8 mouse cellular contexts compared by ENCODE assay signal in genomic region chr9:123479196-123479669, GRCm38 (mm10). TPM values are rescaled to one million over a fixed set of nuclear protein-coding genes. Genes with fewer than 3 reads are reported as not detected.
DNase-seq lines count a peak whose midpoint lies in the region; ATAC-seq and TF ChIP-seq lines count a peak whose summit lies in the region.

No protein-coding gene starts in this region.

- peak overlapping the region; percentile 65 for H3K4me3 ChIP-seq in layer of hippocampus, adult 2 months
- H3K4me3 ChIP-seq in embryonic facial prominence, embryonic 13.5 days = peak overlapping the region; percentile 74
- peak overlapping the region; percentile 58 for H3K4me3 ChIP-seq in hindbrain, embryonic 15.5 days
- peak overlapping the region; percentile 85 for H3K4me3 ChIP-seq in liver, embryonic 16.5 days (ENCODE audit: low read depth, low read length)

- peak; percentile 18; the same call in 1 of the 2 replicates for ATAC-seq in embryonic facial prominence, embryonic 13.5 days (ENCODE audit: insufficient number of reproducible peaks, insufficient read depth, low FRiP score, low TSS enrichment, low read depth)
- ATAC-seq in hindbrain, embryonic 15.5 days (ENCODE audit: low FRiP score, low read depth) = 0 out of 2 replicates have a peak, but pooled peaks have one; percentile 24
- ATAC-seq in liver, embryonic 16.5 days (ENCODE audit: low read depth) = no peak

- H3K9me3 ChIP-seq in embryonic facial prominence, embryonic 13.5 days = no peaks in the 10 kb centered on the region
- H3K9me3 ChIP-seq in hindbrain, embryonic 15.5 days = no peaks in the 10 kb centered on the region
- H3K9me3 ChIP-seq in liver, embryonic 16.5 days (replicated peaks; ENCODE audit: control insufficient read depth, low read length) = no peaks in the 10 kb centered on the region

- no peaks in the 10 kb centered on the region for H3K27me3 ChIP-seq in embryonic facial prominence, embryonic 13.5 days
- H3K27me3 ChIP-seq in hindbrain, embryonic 15.5 days = no peaks in the 10 kb centered on the region
- H3K27me3 ChIP-seq in liver, embryonic 16.5 days (ENCODE audit: control insufficient read depth, insufficient read depth, low read depth, low read length) = no peaks in the 10 kb centered on the region

- TF ChIP-seq CTCF in layer of hippocampus, adult 2 months (conservative IDR thresholded peaks at IDR 0.05) = no peak

- H3K4me2 ChIP-seq in embryonic facial prominence, embryonic 13.5 days = peak overlapping the region; percentile 93
- peak overlapping the region; percentile 77 for H3K4me2 ChIP-seq in hindbrain, embryonic 15.5 days
- peak overlapping the region; percentile 94 for H3K4me2 ChIP-seq in liver, embryonic 16.5 days (ENCODE audit: low read depth, low read length)

- H3K36me3 ChIP-seq in embryonic facial prominence, embryonic 13.5 days = peaks cover 21% of the 10 kb centered on the region
- no peaks in the 10 kb centered on the region for H3K36me3 ChIP-seq in hindbrain, embryonic 15.5 days
- peaks cover 2% of the 10 kb centered on the region; the same call in 1 of the 2 replicates for H3K36me3 ChIP-seq in liver, embryonic 16.5 days (ENCODE audit: control insufficient read depth, insufficient read depth)

- peak overlapping the region; percentile 81 for H3K27ac ChIP-seq in layer of hippocampus, adult 2 months
- peak overlapping the region; percentile 84 for H3K27ac ChIP-seq in embryonic facial prominence, embryonic 13.5 days
- no peak overlapping the region; the same call in 1 of the 2 replicates for H3K27ac ChIP-seq in hindbrain, embryonic 15.5 days (replicated peaks)
- peak overlapping the region; percentile 90 for H3K27ac ChIP-seq in liver, embryonic 16.5 days (ENCODE audit: low read length)

- H3K9ac ChIP-seq in embryonic facial prominence, embryonic 13.5 days = peak overlapping the region; percentile 85
- H3K9ac ChIP-seq in hindbrain, embryonic 15.5 days = peak overlapping the region; percentile 42
- peak overlapping the region; percentile 91 for H3K9ac ChIP-seq in liver, embryonic 16.5 days (ENCODE audit: low read depth, low read length)

- WGBS in embryonic facial prominence, embryonic 13.5 days = 18% methylated on average over 17 of the region's 17 CpGs
- WGBS in hindbrain, embryonic 15.5 days = 21% methylated on average over 17 of the region's 17 CpGs
- WGBS in liver, embryonic 16.5 days (ENCODE audit: insufficient replicate concordance) = 26% methylated on average over 17 of the region's 17 CpGs

- peaks cover 48% of the 10 kb centered on the region for H3K4me1 ChIP-seq in embryonic facial prominence, embryonic 13.5 days
- H3K4me1 ChIP-seq in hindbrain, embryonic 15.5 days (replicated peaks) = peaks cover 36% of the 10 kb centered on the region
- H3K4me1 ChIP-seq in liver, embryonic 16.5 days (ENCODE audit: control insufficient read depth, low read depth, low read length) = peaks cover 57% of the 10 kb centered on the region

- no peak for DNase-seq in layer of hippocampus, adult 2 months (ENCODE audit: low spot score in 2 of 2)
- no peak for DNase-seq in layer of hippocampus, adult 9-10 months (ENCODE audit: low spot score)
- peak; percentile 51 for DNase-seq in retina, postnatal 1 day
- no peak for DNase-seq in frontal cortex, postnatal 25 days (ENCODE audit: low spot score in 2 of 2)
- no peak for DNase-seq in urinary bladder, postnatal 25 days (ENCODE audit: low spot score)

RNA-seq across cellular contexts. Expression of gene Limd1, which starts 0.7 kb away (rescaled TPM):
- 1 to 10 TPM; 5.7 to 7.6 TPM for total RNA-seq in layer of hippocampus, adult 2 months (2021)
- polyA plus RNA-seq in embryonic facial prominence, embryonic 13.5 days (2015; fragmentation: Nextera tagmentation; extraction: Ambion mirVana) = 47.0 and 50.2 TPM in 2 replicates
- polyA plus RNA-seq in hindbrain, embryonic 15.5 days (2015; fragmentation: Nextera tagmentation; extraction: Ambion mirVana) = 13.8 and 14.3 TPM in 2 replicates
- polyA plus RNA-seq in liver, embryonic 16.5 days (2015; fragmentation: Nextera tagmentation; extraction: Ambion mirVana) = 20.3 and 22.5 TPM in 2 replicates

RNA-seq across cellular contexts. Expression of gene Sacm1l, which starts 50.3 kb away (rescaled TPM):
- 10 to 100 TPM; 53.7 to 56.8 TPM for total RNA-seq in layer of hippocampus, adult 2 months (2021)
- 42.8 and 49.3 TPM in 2 replicates for polyA plus RNA-seq in embryonic facial prominence, embryonic 13.5 days (2015; fragmentation: Nextera tagmentation; extraction: Ambion mirVana)
- 51.2 and 52.9 TPM in 2 replicates for polyA plus RNA-seq in hindbrain, embryonic 15.5 days (2015; fragmentation: Nextera tagmentation; extraction: Ambion mirVana)
- 25.7 and 28.0 TPM in 2 replicates for polyA plus RNA-seq in liver, embryonic 16.5 days (2015; fragmentation: Nextera tagmentation; extraction: Ambion mirVana)
